In the genomic region with DNA sequence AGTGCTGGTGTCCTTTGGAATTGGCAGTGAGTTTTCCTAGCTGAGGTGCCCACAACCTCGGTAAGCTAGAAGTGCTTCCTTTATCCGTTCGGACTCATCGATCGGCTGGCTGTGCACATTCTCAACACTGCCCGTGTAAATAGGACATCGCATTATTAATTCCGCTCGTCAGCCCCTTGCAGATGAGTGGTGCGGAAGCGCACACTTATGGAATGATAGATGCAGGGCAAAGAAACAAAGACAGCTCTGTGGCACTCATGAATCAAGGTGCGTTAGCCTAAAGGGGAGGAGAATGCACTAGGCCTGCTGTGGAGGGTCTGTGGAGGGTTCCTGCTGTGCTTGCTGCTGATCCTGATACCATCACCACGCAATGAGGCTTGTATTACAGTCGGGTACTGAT, we compare ENCODE assay signal across 15 mouse cellular contexts.
"Had no signal": no experiment of that assay in that cellular context is flagged by ENCODE, and none has a peak within 500 bp of the region (broad histone marks: within the 10 kb centered on the region; RNA-seq: fewer than 3 reads in every experiment).

No protein-coding gene starts in this region.

- H3K36me3 ChIP-seq: neural tube, embryonic 12.5 days; neural tube, embryonic 13.5 days; neural tube, embryonic 15.5 days; stomach, embryonic 15.5 days had no signal

- H3K4me3 ChIP-seq: neural tube, embryonic 12.5 days; neural tube, embryonic 13.5 days; neural tube, embryonic 15.5 days; stomach, embryonic 15.5 days had no signal

- DNase-seq: right cerebral cortex, adult 18-20 months; right cerebral cortex, postnatal 14 days; right cerebral cortex, postnatal 25 days; right cerebral cortex, postnatal 4 days; spleen, adult 18-20 months; thymus, adult 18-20 months; thymus, adult 2 months; thymus, postnatal 14 days; thymus, postnatal 25 days; thymus, postnatal 36 days; thymus, postnatal 4 days had no signal

- H3K27me3 ChIP-seq: neural tube, embryonic 12.5 days; neural tube, embryonic 13.5 days; neural tube, embryonic 15.5 days; stomach, embryonic 15.5 days had no signal

- H3K4me1 ChIP-seq: neural tube, embryonic 12.5 days; neural tube, embryonic 15.5 days; stomach, embryonic 15.5 days had no signal

- H3K9me3 ChIP-seq: neural tube, embryonic 12.5 days; neural tube, embryonic 13.5 days; neural tube, embryonic 15.5 days; stomach, embryonic 15.5 days had no signal
